Mouse (Mus musculus): ENCODE results near the gene Tbcb. TPM values are rescaled to one million over a fixed set of nuclear protein-coding genes. Genes with fewer than 3 reads are reported as not detected.

Tbcb gene
- total and polyA plus RNA-seq, 3 experiments: 36.6 to 56.7 (median 52.7) TPM

DNA sequence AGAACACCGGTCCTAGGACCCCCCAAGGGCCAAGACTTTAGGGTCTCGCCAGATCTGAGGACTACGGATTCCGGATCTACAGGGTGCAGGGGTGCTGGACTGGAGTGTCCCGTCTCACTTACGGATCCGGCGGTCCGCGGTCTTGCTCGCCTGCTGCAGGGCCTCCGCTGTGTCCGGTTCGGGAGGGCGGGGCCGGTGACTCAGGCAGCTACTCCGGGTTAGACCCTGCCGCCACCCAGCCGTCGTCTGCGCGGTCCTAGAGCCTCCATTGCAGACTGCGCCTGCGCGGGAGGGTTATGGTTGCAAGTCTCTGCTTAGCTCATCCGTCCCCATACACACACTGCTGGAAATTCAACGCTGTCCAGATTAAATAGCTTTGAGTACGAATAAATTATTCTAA lies 37.2 kb downstream of the Tbcb start:
- under 1% methylated on average over 28 of the region's 28 CpGs for WGBS
- H3K36me3 ChIP-seq (ENCODE audit: control insufficient read depth, insufficient read depth, low read length): peaks cover 4% of the 10 kb centered on the region
- peak overlapping the region; percentile 92 for H3K9ac ChIP-seq (ENCODE audit: low read depth, low read length)
- intact Hi-C loops (cut with DNase I): no loop called here
- peak overlapping the region; percentile 94 for H3K27ac ChIP-seq
- H3K79me2 ChIP-seq (replicated peaks; ENCODE audit: control insufficient read depth, insufficient read depth, low read length): no peaks in the 10 kb centered on the region
- peaks cover 2% of the 10 kb centered on the region for H3K4me1 ChIP-seq (ENCODE audit: control insufficient read depth, insufficient read depth, low read length)
- no peaks in the 10 kb centered on the region for H3K27me3 ChIP-seq (ENCODE audit: control insufficient read depth, insufficient read depth, low read length)
- peak overlapping the region; percentile 55 for H3K4me3 ChIP-seq
- peak; percentile 96 to 97 for DNase-seq
- peak; percentile 76; the same call in 1 of the 2 replicates for TF ChIP-seq EP300 (IDR thresholded peaks at IDR 0.05; ENCODE audit: insufficient read depth, low read depth, low read length)
- no peak for TF ChIP-seq CTCF (IDR thresholded peaks at IDR 0.05)
- TF ChIP-seq POLR2A (IDR thresholded peaks at IDR 0.05; ENCODE audit: insufficient read depth, low read depth, low read length): peak; percentile 86

DNA sequence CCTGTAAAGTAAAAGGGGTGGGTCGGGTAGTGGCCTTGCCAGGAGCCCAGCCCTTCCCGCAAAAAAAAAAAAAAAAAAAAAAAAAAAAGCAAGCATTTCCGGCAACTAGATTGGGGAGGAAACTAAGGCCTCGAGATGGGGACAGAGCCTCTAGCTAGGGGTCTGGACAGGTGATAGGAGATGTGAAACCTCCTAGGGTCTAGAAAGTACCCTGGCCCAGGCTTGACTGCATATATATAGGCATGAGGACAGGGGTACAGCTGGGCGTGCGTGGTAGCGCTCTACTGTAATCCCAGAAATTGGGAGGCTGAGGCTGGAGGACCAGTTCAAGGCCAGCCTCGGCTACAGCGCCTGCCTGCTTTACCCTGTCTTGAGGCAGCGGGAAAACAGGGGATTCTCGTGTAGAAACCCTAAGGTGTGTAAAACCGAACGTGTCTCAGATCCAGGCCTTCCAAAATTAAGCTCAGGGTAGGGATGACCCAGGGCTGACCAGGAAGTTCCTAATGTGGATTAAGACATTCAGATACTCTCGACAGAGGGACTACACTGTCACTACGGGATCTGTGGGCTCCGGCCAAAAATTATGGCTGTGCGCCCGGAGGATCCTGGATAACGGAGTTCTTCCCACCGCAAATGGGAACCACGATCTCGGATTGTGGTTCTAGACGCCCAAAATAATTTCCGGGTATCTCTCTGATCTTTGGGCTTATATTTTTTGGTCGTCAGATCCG lies 37.8 kb downstream of the Tbcb start:
- Histone ChIP-seq H3K79me2 (replicated peaks; ENCODE audit: control insufficient read depth, insufficient read depth, low read length) (no peaks in the 10 kb centered on the region), H3K27me3 (ENCODE audit: control insufficient read depth, insufficient read depth, low read length) (no peaks in the 10 kb centered on the region), H3K4me1 (ENCODE audit: control insufficient read depth, insufficient read depth, low read length) (peaks cover 2% of the 10 kb centered on the region), H3K36me3 (ENCODE audit: control insufficient read depth, insufficient read depth, low read length) (peaks cover 4% of the 10 kb centered on the region), H3K9ac (ENCODE audit: low read depth, low read length) (peak overlapping the region; percentile 92), H3K27ac (peak overlapping the region; percentile 94), H3K4me3 (peak overlapping the region; percentile 55)
- under 1% methylated on average over 26 of the region's 26 CpGs for WGBS
- peak; percentile 59 to 69 for DNase-seq
- intact Hi-C loops (cut with DNase I): no loop called here
- TF ChIP-seq EP300 (IDR thresholded peaks at IDR 0.05; ENCODE audit: insufficient read depth, low read depth, low read length) (no peak), CTCF (IDR thresholded peaks at IDR 0.05) (no peak), POLR2A (IDR thresholded peaks at IDR 0.05; ENCODE audit: insufficient read depth, low read depth, low read length) (no peak)

DNA sequence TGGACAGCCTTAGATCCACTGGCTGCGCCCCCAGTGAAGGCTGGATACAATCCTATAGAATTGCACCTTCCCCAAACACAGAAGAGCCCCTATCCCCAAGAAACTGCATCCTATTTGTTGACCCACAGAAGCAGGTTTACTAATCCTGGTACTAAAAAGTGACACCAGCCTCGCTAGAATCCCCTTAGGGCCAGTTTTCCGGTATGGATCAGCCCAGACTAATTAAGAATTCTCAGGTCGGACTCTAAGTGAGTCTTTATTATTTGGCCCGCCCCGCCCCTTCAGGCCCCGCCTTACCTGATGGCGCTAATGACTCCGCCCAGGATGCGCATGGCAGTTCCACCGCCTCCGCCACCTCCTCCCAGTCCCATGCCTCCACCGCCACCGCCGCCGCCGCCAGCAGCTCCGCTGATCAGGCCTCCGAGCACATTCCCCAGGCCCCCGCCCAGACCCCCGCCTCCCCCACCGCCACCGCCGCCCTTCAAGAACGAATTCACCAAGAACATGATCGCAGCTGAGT lies 38.4 kb downstream of the Tbcb start:
- WGBS: 3% methylated on average over 26 of the region's 26 CpGs

DNA sequence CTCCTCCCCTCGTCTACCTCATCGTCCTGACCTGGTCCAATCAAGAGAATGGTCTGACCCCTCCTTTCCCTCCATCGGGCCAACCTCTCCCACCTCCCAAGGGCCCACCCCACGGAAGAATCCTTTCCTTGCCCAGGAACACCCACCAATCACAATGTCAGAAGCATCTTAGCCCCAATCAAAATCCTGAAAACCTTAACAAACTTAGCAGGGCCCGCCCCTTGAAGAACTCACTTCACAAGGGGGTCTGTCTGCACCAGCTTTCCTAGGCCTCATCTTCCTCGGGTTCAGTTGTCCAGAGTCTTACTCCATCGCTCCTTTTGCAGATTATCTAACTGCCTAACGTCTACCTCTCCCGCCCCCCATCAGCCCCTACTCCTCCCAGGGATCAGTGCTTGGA lies 39.1 kb downstream of the Tbcb start:
- no peak for DNase-seq
- no peaks in the 10 kb centered on the region for H3K79me2 ChIP-seq (replicated peaks; ENCODE audit: control insufficient read depth, insufficient read depth, low read length)
- intact Hi-C loops (cut with DNase I): loop anchor here (1.0 kb wide), 1 partner anchor 8 kb away; no protein-coding TSS in a partner anchor
- peaks cover 4% of the 10 kb centered on the region for H3K36me3 ChIP-seq (ENCODE audit: control insufficient read depth, insufficient read depth, low read length)
- no peak overlapping the region; the same call in 1 of the 2 replicates for H3K9ac ChIP-seq (ENCODE audit: low read depth, low read length)
- H3K4me1 ChIP-seq (ENCODE audit: control insufficient read depth, insufficient read depth, low read length): peaks cover 2% of the 10 kb centered on the region
- H3K27me3 ChIP-seq (ENCODE audit: control insufficient read depth, insufficient read depth, low read length): no peaks in the 10 kb centered on the region
- TF ChIP-seq EP300 (IDR thresholded peaks at IDR 0.05; ENCODE audit: insufficient read depth, low read depth, low read length) (no peak), CTCF (IDR thresholded peaks at IDR 0.05) (no peak)
- WGBS: 57% methylated on average over 9 of the region's 9 CpGs
- H3K27ac ChIP-seq: no peak overlapping the region
- H3K4me3 ChIP-seq: no peak overlapping the region

More for the DNA sequence above, 38.4 kb downstream of the Tbcb start:
- H3K4me1 ChIP-seq (ENCODE audit: control insufficient read depth, insufficient read depth, low read length): peaks cover 2% of the 10 kb centered on the region
- peak overlapping the region; percentile 92 for H3K9ac ChIP-seq (ENCODE audit: low read depth, low read length)
- TF ChIP-seq POLR2A (IDR thresholded peaks at IDR 0.05; ENCODE audit: insufficient read depth, low read depth, low read length): no peak; the same call in 1 of the 2 replicates
- TF ChIP-seq EP300 (IDR thresholded peaks at IDR 0.05; ENCODE audit: insufficient read depth, low read depth, low read length): no peak
- no peak for TF ChIP-seq CTCF (IDR thresholded peaks at IDR 0.05)
- intact Hi-C loops (cut with DNase I): loop anchor here (1.0 kb wide), 1 partner anchor 8 kb away; no protein-coding TSS in a partner anchor
- H3K79me2 ChIP-seq (replicated peaks; ENCODE audit: control insufficient read depth, insufficient read depth, low read length): no peaks in the 10 kb centered on the region
- DNase-seq: peak; percentile 86 to 88
- peaks cover 4% of the 10 kb centered on the region for H3K36me3 ChIP-seq (ENCODE audit: control insufficient read depth, insufficient read depth, low read length)
- H3K4me3 ChIP-seq: peak overlapping the region; percentile 55
- peak overlapping the region; percentile 94 for H3K27ac ChIP-seq
- no peaks in the 10 kb centered on the region for H3K27me3 ChIP-seq (ENCODE audit: control insufficient read depth, insufficient read depth, low read length)

DNA sequence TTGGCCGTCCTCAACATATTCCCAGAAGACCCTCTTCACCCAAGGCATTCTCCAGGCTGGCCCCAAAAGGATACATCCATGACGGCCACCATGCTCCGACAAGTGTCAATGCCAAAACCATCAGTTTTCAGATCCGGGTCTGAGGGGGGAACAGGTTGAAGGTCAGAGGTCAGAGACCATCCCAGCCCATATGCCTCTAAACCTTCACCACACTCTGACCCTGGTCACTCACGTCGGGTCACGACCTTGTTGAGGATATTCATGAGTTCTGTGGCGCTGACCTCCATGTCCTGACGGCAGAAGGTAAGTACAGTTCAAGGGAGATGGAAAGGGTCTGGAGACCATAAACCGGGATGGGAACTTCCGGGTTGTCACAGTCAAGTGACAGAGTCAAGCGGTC lies 40.0 kb downstream of the Tbcb start:
- H3K27ac ChIP-seq: no peak overlapping the region
- peaks cover 4% of the 10 kb centered on the region for H3K36me3 ChIP-seq (ENCODE audit: control insufficient read depth, insufficient read depth, low read length)
- no peak overlapping the region for H3K9ac ChIP-seq (ENCODE audit: low read depth, low read length)
- peaks cover 2% of the 10 kb centered on the region for H3K4me1 ChIP-seq (ENCODE audit: control insufficient read depth, insufficient read depth, low read length)
- no peaks in the 10 kb centered on the region for H3K79me2 ChIP-seq (replicated peaks; ENCODE audit: control insufficient read depth, insufficient read depth, low read length)
- intact Hi-C loops (cut with DNase I): no loop called here
- H3K27me3 ChIP-seq (ENCODE audit: control insufficient read depth, insufficient read depth, low read length): no peaks in the 10 kb centered on the region
- WGBS: 89% methylated on average over 12 of the region's 12 CpGs
- no peak overlapping the region for H3K4me3 ChIP-seq
- DNase-seq: no peak
- TF ChIP-seq CTCF (IDR thresholded peaks at IDR 0.05): no peak
- no peak for TF ChIP-seq EP300 (IDR thresholded peaks at IDR 0.05; ENCODE audit: insufficient read depth, low read depth, low read length)
- TF ChIP-seq POLR2A (IDR thresholded peaks at IDR 0.05; ENCODE audit: insufficient read depth, low read depth, low read length): no peak

DNA sequence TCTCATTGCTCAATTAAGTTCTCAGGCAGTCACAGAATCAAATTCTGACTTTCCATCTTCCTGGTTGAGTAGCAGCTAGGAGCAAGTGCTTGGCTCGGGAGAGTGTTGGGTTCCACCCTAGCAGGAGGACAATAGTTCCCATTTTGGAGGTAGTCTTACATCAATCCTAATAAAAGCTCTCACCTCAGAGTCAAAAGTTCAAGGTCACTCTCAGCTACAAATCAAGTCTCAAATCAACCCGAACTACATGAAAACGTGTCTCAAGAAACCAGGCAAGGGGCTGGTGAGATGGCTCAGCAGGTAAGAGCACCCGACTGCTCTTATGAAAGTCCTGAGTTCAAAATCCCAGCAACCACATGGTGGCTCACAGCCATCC lies 43.0 kb downstream of the Tbcb start:
- H3K4me3 ChIP-seq: no peak overlapping the region
- DNase-seq: no peak
- no peaks in the 10 kb centered on the region for H3K27me3 ChIP-seq (ENCODE audit: control insufficient read depth, insufficient read depth, low read length)
- no peak for TF ChIP-seq POLR2A (IDR thresholded peaks at IDR 0.05; ENCODE audit: insufficient read depth, low read depth, low read length)
- TF ChIP-seq CTCF (IDR thresholded peaks at IDR 0.05): no peak
- TF ChIP-seq EP300 (IDR thresholded peaks at IDR 0.05; ENCODE audit: insufficient read depth, low read depth, low read length): no peak
- no peak overlapping the region for H3K27ac ChIP-seq
- peaks cover 2% of the 10 kb centered on the region for H3K4me1 ChIP-seq (ENCODE audit: control insufficient read depth, insufficient read depth, low read length)
- intact Hi-C loops (cut with DNase I): no loop called here
- H3K79me2 ChIP-seq (replicated peaks; ENCODE audit: control insufficient read depth, insufficient read depth, low read length): no peaks in the 10 kb centered on the region
- 67% methylated on average over 4 of the region's 4 CpGs for WGBS
- H3K9ac ChIP-seq (ENCODE audit: low read depth, low read length): no peak overlapping the region
- H3K36me3 ChIP-seq (ENCODE audit: control insufficient read depth, insufficient read depth, low read length): peaks cover 4% of the 10 kb centered on the region
